Mouse (Mus musculus) liver, postnatal 0 days (tissue): ENCODE results near the gene Insr.

Experiments used
- CTCF ChIP-seq: sonication (generic); IDR thresholded peaks from 2 replicates; pipeline ENCODE4 v1.5.1; 2016; ENCODE audit warnings: antibody characterized with exemption, low read depth
- EP300 ChIP-seq: IDR thresholded peaks from 2 replicates; pipeline ENCODE4 v1.6.1; 2016; ENCODE audit warnings: antibody characterized with exemption, low read depth, mild to moderate bottlenecking

- TF ChIP-seq EP300 (no peak), CTCF (no peak)
Measured at GRCm38 (mm10) chr8:3177440-3177839, 102.0 kb downstream of the Insr start.
